Mouse (Mus musculus) heart, adult 11 months (tissue): ENCODE results near the gene Cpxm2.
A peak's percentile ranks its signal among the peaks of the same experiment; 100 is the strongest.

Source experiments
- DNase-seq: peaks from one replicate; pipeline ENCODE4 v3.0.0; 2022

Gene Cpxm2

GRCm38 (mm10) chr7:132154368-132154961 is at the start of gene Cpxm2:
Gene Cpxm2, minus strand, starts transcription at chr7:132154739.
- DNase-seq = no peak

- no peak for DNase-seq
These were observed 49.6 kb upstream of the Cpxm2 start for GRCm38 (mm10) chr7:132204073-132204612.

- no peak for DNase-seq
These were observed 45.1 kb upstream of the Cpxm2 start for GRCm38 (mm10) chr7:132199686-132200085.

GRCm38 (mm10) chr7:132198806-132199205 is 44.3 kb upstream of the Cpxm2 start:
- DNase-seq = no peak

GRCm38 (mm10) chr7:132197817-132198475 is 43.4 kb upstream of the Cpxm2 start:
- no peak for DNase-seq

- peak; percentile 98 for DNase-seq
These were observed 42.0 kb upstream of the Cpxm2 start for GRCm38 (mm10) chr7:132196581-132196980.

GRCm38 (mm10) chr7:132193606-132194005 is 39.1 kb upstream of the Cpxm2 start:
- DNase-seq = peak; percentile 91

GRCm38 (mm10) chr7:132187456-132187855 is 32.9 kb upstream of the Cpxm2 start:
- no peak for DNase-seq

GRCm38 (mm10) chr7:132183892-132184404 is 29.4 kb upstream of the Cpxm2 start:
- no peak for DNase-seq

- DNase-seq = no peak
These were observed 27.2 kb upstream of the Cpxm2 start for GRCm38 (mm10) chr7:132181586-132182198.

- no peak for DNase-seq
These were observed 26.5 kb upstream of the Cpxm2 start for GRCm38 (mm10) chr7:132181042-132181441.

GRCm38 (mm10) chr7:132179049-132179448 is 24.5 kb upstream of the Cpxm2 start:
- DNase-seq = no peak

- DNase-seq = no peak
These were observed 20.2 kb upstream of the Cpxm2 start for GRCm38 (mm10) chr7:132174787-132175186.

- DNase-seq = no peak
These were observed 19.8 kb upstream of the Cpxm2 start for GRCm38 (mm10) chr7:132174296-132174695.

GRCm38 (mm10) chr7:132172220-132172619 is 17.7 kb upstream of the Cpxm2 start:
- no peak for DNase-seq

- no peak for DNase-seq
These were observed 17.2 kb upstream of the Cpxm2 start for GRCm38 (mm10) chr7:132171716-132172115.

- DNase-seq = peak; percentile 86
These were observed 15.1 kb upstream of the Cpxm2 start for GRCm38 (mm10) chr7:132169419-132170169.

- DNase-seq = no peak
These were observed 12.7 kb upstream of the Cpxm2 start for GRCm38 (mm10) chr7:132167239-132167638.

- DNase-seq = no peak
These were observed 7.7 kb upstream of the Cpxm2 start for GRCm38 (mm10) chr7:132162254-132162653.

- DNase-seq = no peak
These were observed 3.9 kb upstream of the Cpxm2 start for GRCm38 (mm10) chr7:132158321-132159025.

- DNase-seq = no peak
These were observed 803 bp downstream of the Cpxm2 start for GRCm38 (mm10) chr7:132153725-132154147.

GRCm38 (mm10) chr7:132145227-132145800 is 9.2 kb downstream of the Cpxm2 start:
- no peak for DNase-seq
